Mouse (Mus musculus): ENCODE measurements around the gene Marco. TPM values are rescaled to one million over a fixed set of nuclear protein-coding genes. Genes with fewer than 3 reads are reported as not detected.

Gene Marco
- 15.1 and 35.3 TPM in 2 replicates for polyA plus RNA-seq (2012; rRNA removed)

DNA sequence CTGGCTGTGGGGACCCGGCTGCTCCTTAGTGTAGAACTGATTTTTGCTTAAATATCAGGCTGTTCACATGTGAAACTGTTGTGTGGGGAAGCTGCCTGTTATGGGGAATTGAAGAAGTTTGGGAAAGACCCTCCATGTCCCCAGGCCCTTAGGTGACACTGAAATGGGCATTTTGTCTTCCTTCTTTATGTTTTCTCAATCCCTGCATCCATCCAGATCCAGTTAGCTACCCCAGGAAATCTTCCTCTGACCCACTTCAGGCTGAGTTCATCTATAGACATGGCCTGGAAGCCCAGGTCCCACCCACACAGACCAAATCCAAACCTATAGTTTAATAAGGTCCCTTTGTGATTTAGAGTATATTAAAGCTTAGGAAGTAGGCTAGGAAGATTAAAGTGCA is at the start of gene Marco:
Marco (minus strand) TSS at position 101 of the 400 bp plus-strand sequence.
- H3K27me3 ChIP-seq (ENCODE audit: control insufficient read depth, insufficient read depth, low read length) = no peaks in the 10 kb centered on the region
- DNase-seq (ENCODE audit: low read depth in 1 of 2, low spot score in 2 of 2) = no peak
- 4% methylated on average over 1 of the region's 1 CpGs for WGBS
- H3K4me3 ChIP-seq (ENCODE audit: extremely low read depth, insufficient read depth, insufficient read length) = no peak within 1 kb of the TSS
- no peak within 1 kb of the TSS for H3K27ac ChIP-seq (ENCODE audit: insufficient read depth, low read length)
- H3K4me1 ChIP-seq (ENCODE audit: control insufficient read depth, insufficient read depth, insufficient read length) = no peaks in the 10 kb centered on the region
- no peaks in the 10 kb centered on the region for H3K36me3 ChIP-seq (ENCODE audit: control insufficient read depth, insufficient read depth, low read length)
- TF ChIP-seq POLR2A (IDR thresholded peaks at IDR 0.05; ENCODE audit: low read depth, low read length) = no peak

GRCm38 (mm10) chr1:120539506-120540029 is 34.7 kb upstream of the Marco start:
- WGBS = 78% methylated on average over 7 of the region's 7 CpGs
- Histone ChIP-seq H3K27ac (ENCODE audit: insufficient read depth, low read length) (no peak overlapping the region), H3K4me1 (ENCODE audit: control insufficient read depth, insufficient read depth, insufficient read length) (no peaks in the 10 kb centered on the region), H3K36me3 (ENCODE audit: control insufficient read depth, insufficient read depth, low read length) (no peaks in the 10 kb centered on the region), H3K27me3 (ENCODE audit: control insufficient read depth, insufficient read depth, low read length) (no peaks in the 10 kb centered on the region), H3K4me3 (ENCODE audit: extremely low read depth, insufficient read depth, insufficient read length) (no peak overlapping the region)
- no peak for DNase-seq (ENCODE audit: low read depth in 1 of 2, low spot score in 2 of 2)
- TF ChIP-seq CTCF (IDR thresholded peaks at IDR 0.05; ENCODE audit: extremely low read depth, insufficient read depth, insufficient read length, insufficient replicate concordance) (no peak), POLR2A (IDR thresholded peaks at IDR 0.05; ENCODE audit: low read depth, low read length) (no peak)

DNA sequence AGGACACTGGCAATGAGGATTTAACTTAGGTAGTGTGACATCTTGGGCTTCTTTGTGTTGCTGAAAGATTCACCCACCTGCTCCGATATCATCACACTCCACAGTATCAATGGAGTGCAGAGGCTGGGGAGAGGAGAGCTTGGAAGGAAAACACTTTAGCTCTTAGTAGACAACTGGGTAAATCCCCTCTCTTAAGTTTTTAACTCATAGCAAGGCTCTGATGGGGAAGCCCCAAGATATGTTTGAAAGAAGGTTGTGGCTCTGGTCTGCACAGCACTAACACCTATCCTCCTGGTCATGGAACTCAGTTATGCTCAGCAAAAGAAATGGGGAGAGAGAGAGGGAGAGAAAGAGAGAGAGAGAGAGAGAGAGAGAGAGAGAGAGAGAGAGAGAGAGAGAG is 32.2 kb upstream of the Marco start:
- Histone ChIP-seq H3K4me1 (ENCODE audit: control insufficient read depth, insufficient read depth, insufficient read length) (no peaks in the 10 kb centered on the region), H3K4me3 (ENCODE audit: extremely low read depth, insufficient read depth, insufficient read length) (no peak overlapping the region), H3K36me3 (ENCODE audit: control insufficient read depth, insufficient read depth, low read length) (no peaks in the 10 kb centered on the region), H3K27me3 (ENCODE audit: control insufficient read depth, insufficient read depth, low read length) (no peaks in the 10 kb centered on the region), H3K27ac (ENCODE audit: insufficient read depth, low read length) (no peak overlapping the region)
- 81% methylated on average over 1 of the region's 1 CpGs for WGBS
- no peak for DNase-seq (ENCODE audit: low read depth in 1 of 2, low spot score in 2 of 2)
- TF ChIP-seq CTCF (IDR thresholded peaks at IDR 0.05; ENCODE audit: extremely low read depth, insufficient read depth, insufficient read length, insufficient replicate concordance) = no peak
- TF ChIP-seq POLR2A (IDR thresholded peaks at IDR 0.05; ENCODE audit: low read depth, low read length) = no peak

- no peak for TF ChIP-seq POLR2A (IDR thresholded peaks at IDR 0.05; ENCODE audit: low read depth, low read length)
- no peak for TF ChIP-seq CTCF (IDR thresholded peaks at IDR 0.05; ENCODE audit: extremely low read depth, insufficient read depth, insufficient read length, insufficient replicate concordance)
- no peaks in the 10 kb centered on the region for H3K36me3 ChIP-seq (ENCODE audit: control insufficient read depth, insufficient read depth, low read length)
- H3K27me3 ChIP-seq (ENCODE audit: control insufficient read depth, insufficient read depth, low read length) = no peaks in the 10 kb centered on the region
- H3K4me3 ChIP-seq (ENCODE audit: extremely low read depth, insufficient read depth, insufficient read length) = no peak overlapping the region
- 77% methylated on average over 1 of the region's 1 CpGs for WGBS
- H3K4me1 ChIP-seq (ENCODE audit: control insufficient read depth, insufficient read depth, insufficient read length) = no peaks in the 10 kb centered on the region
- DNase-seq (ENCODE audit: low read depth in 1 of 2, low spot score in 2 of 2) = no peak
- H3K27ac ChIP-seq (ENCODE audit: insufficient read depth, low read length) = no peak overlapping the region
Observed at GRCm38 (mm10) chr1:120535919-120536318, 31.1 kb upstream of the Marco start.

DNA sequence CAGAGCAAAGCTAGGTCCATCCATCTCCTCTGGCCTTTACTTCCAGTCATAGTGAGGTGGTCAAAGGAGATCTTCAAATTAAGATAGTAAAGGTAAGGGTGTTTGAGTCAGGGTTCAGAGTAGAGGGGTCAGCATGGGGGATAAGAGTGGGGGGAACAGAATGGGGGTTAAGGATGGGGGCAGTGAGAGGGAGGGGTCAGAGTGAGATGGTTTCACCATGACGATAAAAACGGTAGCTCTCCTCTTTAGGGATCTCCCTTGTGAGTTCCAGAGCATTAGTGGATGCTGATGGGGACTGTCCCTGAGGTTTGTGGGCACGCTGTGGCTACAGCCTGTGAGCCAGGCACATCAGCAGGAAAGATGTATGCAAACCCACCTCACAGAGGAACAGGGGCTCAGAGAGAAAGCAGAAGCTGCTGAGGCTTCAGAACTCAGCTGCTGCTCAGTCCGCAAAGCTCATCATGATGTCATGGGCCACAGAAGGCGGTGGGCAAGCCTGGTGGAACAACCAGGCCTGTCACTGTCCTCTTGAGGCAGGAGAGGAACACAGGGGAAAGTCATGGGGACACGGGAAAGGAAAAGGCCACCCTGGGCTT is 27.6 kb upstream of the Marco start:
- 8% methylated on average over 6 of the region's 6 CpGs for WGBS
- Histone ChIP-seq H3K27me3 (ENCODE audit: control insufficient read depth, insufficient read depth, low read length) (no peaks in the 10 kb centered on the region), H3K4me1 (ENCODE audit: control insufficient read depth, insufficient read depth, insufficient read length) (no peaks in the 10 kb centered on the region), H3K4me3 (ENCODE audit: extremely low read depth, insufficient read depth, insufficient read length) (no peak overlapping the region), H3K27ac (ENCODE audit: insufficient read depth, low read length) (no peak overlapping the region), H3K36me3 (ENCODE audit: control insufficient read depth, insufficient read depth, low read length) (no peaks in the 10 kb centered on the region)
- no peak for TF ChIP-seq POLR2A (IDR thresholded peaks at IDR 0.05; ENCODE audit: low read depth, low read length)
- TF ChIP-seq CTCF (IDR thresholded peaks at IDR 0.05; ENCODE audit: extremely low read depth, insufficient read depth, insufficient read length, insufficient replicate concordance) = no peak
- DNase-seq (ENCODE audit: low read depth in 1 of 2, low spot score in 2 of 2) = no peak

GRCm38 (mm10) chr1:120531770-120532169 is 26.9 kb upstream of the Marco start:
- Histone ChIP-seq H3K27me3 (ENCODE audit: control insufficient read depth, insufficient read depth, low read length) (no peaks in the 10 kb centered on the region), H3K36me3 (ENCODE audit: control insufficient read depth, insufficient read depth, low read length) (no peaks in the 10 kb centered on the region), H3K4me3 (ENCODE audit: extremely low read depth, insufficient read depth, insufficient read length) (no peak overlapping the region), H3K27ac (ENCODE audit: insufficient read depth, low read length) (no peak overlapping the region), H3K4me1 (ENCODE audit: control insufficient read depth, insufficient read depth, insufficient read length) (no peaks in the 10 kb centered on the region)
- DNase-seq (ENCODE audit: low read depth in 1 of 2, low spot score in 2 of 2) = no peak
- WGBS = 25% methylated on average over 3 of the region's 3 CpGs
- TF ChIP-seq CTCF (IDR thresholded peaks at IDR 0.05; ENCODE audit: extremely low read depth, insufficient read depth, insufficient read length, insufficient replicate concordance) (no peak), POLR2A (IDR thresholded peaks at IDR 0.05; ENCODE audit: low read depth, low read length) (no peak)

- H3K27ac ChIP-seq (ENCODE audit: insufficient read depth, low read length) = no peak overlapping the region
- no peaks in the 10 kb centered on the region for H3K27me3 ChIP-seq (ENCODE audit: control insufficient read depth, insufficient read depth, low read length)
- no peaks in the 10 kb centered on the region for H3K4me1 ChIP-seq (ENCODE audit: control insufficient read depth, insufficient read depth, insufficient read length)
- no peak overlapping the region for H3K4me3 ChIP-seq (ENCODE audit: extremely low read depth, insufficient read depth, insufficient read length)
- DNase-seq (ENCODE audit: low read depth in 1 of 2, low spot score in 2 of 2) = no peak
- no peak for TF ChIP-seq CTCF (IDR thresholded peaks at IDR 0.05; ENCODE audit: extremely low read depth, insufficient read depth, insufficient read length, insufficient replicate concordance)
- TF ChIP-seq POLR2A (IDR thresholded peaks at IDR 0.05; ENCODE audit: low read depth, low read length) = no peak
- 89% methylated on average over 2 of the region's 2 CpGs for WGBS
- no peaks in the 10 kb centered on the region for H3K36me3 ChIP-seq (ENCODE audit: control insufficient read depth, insufficient read depth, low read length)
Observed at GRCm38 (mm10) chr1:120529881-120530280, 25.1 kb upstream of the Marco start.

Data from spleen, adult 2 months (tissue).